Mouse (Mus musculus) embryonic fibroblast, embryonic 13.5 days (primary cell): ENCODE measurements around the gene Tac2.

Experiments
- CTCF ChIP-seq: IDR thresholded peaks from 2 replicates; pipeline ENCODE4 v1.5.1; 2011; ENCODE audit warnings: mild to moderate bottlenecking, control low read depth, low read length, moderate library complexity, borderline replicate concordance; ENCODE audit not compliant: insufficient read depth
- POLR2A ChIP-seq: IDR thresholded peaks from 2 replicates; pipeline ENCODE4 v1.6.1; 2011; ENCODE audit warnings: low read depth, mild to moderate bottlenecking, control low read depth, low read length, moderate library complexity

DNA sequence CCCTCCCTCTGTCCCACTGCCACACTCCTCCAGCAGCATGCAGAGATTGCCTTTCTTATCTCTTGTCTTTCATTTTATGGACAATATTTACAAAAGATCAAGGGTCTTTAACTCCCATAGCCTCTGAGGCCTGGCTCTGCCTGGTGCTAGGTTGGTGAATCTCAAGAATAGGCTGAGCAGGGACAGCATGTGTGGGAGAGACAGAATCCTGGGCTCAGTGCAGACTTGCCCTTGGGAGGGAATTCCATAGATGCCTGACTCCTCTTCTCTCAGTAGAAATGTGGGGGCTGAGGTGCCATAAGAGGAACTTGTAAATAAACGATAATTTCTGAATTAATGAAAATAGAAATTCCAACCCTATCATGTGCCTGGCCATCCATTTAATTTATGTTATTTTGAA lies 42.3 kb downstream of the Tac2 start:
- TF ChIP-seq CTCF (no peak), POLR2A (no peak)
